Mouse (Mus musculus) CH12.LX (cell line): ENCODE data around the gene Golga7b. TPM values are rescaled to one million over a fixed set of nuclear protein-coding genes. Genes with fewer than 3 reads are reported as not detected.

ENCODE experiments used
- DNase-seq: peaks from one replicate; pipeline ENCODE4 v3.0.0-alpha.2; 2013; ENCODE audit errors: extremely low read depth
- H3K27ac ChIP-seq: 2 replicates; pipeline ENCODE4 v1.5.1; 2012; ENCODE audit warnings: low read depth, mild to moderate bottlenecking, control low read depth, moderate library complexity; ENCODE audit not compliant: insufficient read depth
- H3K27me3 ChIP-seq: replicated peaks from 2 replicates; pipeline ENCODE3; 2012; ENCODE audit warnings: inconsistent platforms
- H3K36me3 ChIP-seq, 2 experiments: replicated peaks in 1 of 2; 2 replicates each; pipeline versions ENCODE3 to v1.6.1; 2012; ENCODE audit warnings: inconsistent platforms in 1 of 2, low read length in 1 of 2, mild to moderate bottlenecking in 1 of 2, mixed read lengths in 1 of 2, moderate library complexity in 1 of 2; ENCODE audit not compliant: control insufficient read depth in 1 of 2, insufficient read depth in 1 of 2
- H3K4me1 ChIP-seq, 2 experiments: 2 replicates each; pipeline ENCODE4 v1.6.1; 2012; ENCODE audit warnings: inconsistent platforms in 1 of 2, moderate library complexity in 1 of 2; ENCODE audit not compliant: insufficient read depth in 2 of 2, control insufficient read depth in 1 of 2
- H3K4me2 ChIP-seq: 2 replicates; pipeline ENCODE4 v1.6.1; 2012; ENCODE audit warnings: low read depth, mild to moderate bottlenecking, control low read depth; ENCODE audit not compliant: poor library complexity, insufficient read depth, severe bottlenecking
- H3K4me3 ChIP-seq, 3 experiments: fragments of 150-350 bp in 1 of 3; sonication (generic) in 1 of 3; replicated peaks in 1 of 3; 2 replicates each; pipeline versions ENCODE3 to v1.5.1; 2011 to 2012; ENCODE audit warnings: low read depth in 2 of 3, low read length in 2 of 3, mild to moderate bottlenecking in 2 of 3, moderate library complexity in 2 of 3, control low read depth in 1 of 3, improper control_type of control experiment in 1 of 3, inconsistent platforms in 1 of 3, mixed read lengths in 1 of 3; ENCODE audit not compliant: poor library complexity in 1 of 3
- H3K79me2 ChIP-seq: replicated peaks from 2 replicates; pipeline ENCODE4 v1.6.1; 2012; ENCODE audit warnings: mild to moderate bottlenecking, moderate library complexity; ENCODE audit not compliant: control insufficient read depth, poor library complexity, insufficient read depth, severe bottlenecking; ENCODE audit errors: extremely low read depth
- H3K9ac ChIP-seq: 2 replicates; pipeline ENCODE4 v1.6.1; 2012; ENCODE audit warnings: low read depth, mild to moderate bottlenecking, control low read depth, moderate library complexity; ENCODE audit not compliant: insufficient read depth
- H3K9me3 ChIP-seq: replicated peaks from 2 replicates; pipeline ENCODE3; 2012; ENCODE audit warnings: low read length, inconsistent platforms, mixed read lengths
- BHLHE40 ChIP-seq: IDR thresholded peaks from 2 replicates; pipeline ENCODE4 v1.6.1; 2011; ENCODE audit warnings: mild to moderate bottlenecking, low read depth, low read length, improper control_type of control experiment
- CTCF ChIP-seq, 2 experiments: IDR thresholded peaks in 1 of 2; conservative IDR thresholded peaks in 1 of 2; 2 replicates each; pipeline ENCODE4 v1.5.1; 2011 to 2012; ENCODE audit warnings: low read depth in 2 of 2, low read length in 2 of 2, improper control_type of control experiment in 1 of 2, inconsistent platforms in 1 of 2, mild to moderate bottlenecking in 1 of 2, moderate library complexity in 1 of 2
- E2F4 ChIP-seq: IDR thresholded peaks from 2 replicates; pipeline ENCODE4 v1.6.1; 2011; ENCODE audit warnings: low read depth, low read length, improper control_type of control experiment; ENCODE audit not compliant: insufficient replicate concordance
- GABPA ChIP-seq: IDR thresholded peaks from 2 replicates; pipeline ENCODE4 v1.6.1; 2012; ENCODE audit warnings: low read depth, low read length, improper control_type of control experiment, inconsistent platforms; ENCODE audit not compliant: insufficient replicate concordance
- KAT2A ChIP-seq: IDR thresholded peaks from 2 replicates; pipeline ENCODE4 v1.6.1; 2012; ENCODE audit warnings: low read length, improper control_type of control experiment, inconsistent platforms; ENCODE audit not compliant: insufficient replicate concordance
- MAZ ChIP-seq: IDR thresholded peaks from 2 replicates; pipeline ENCODE4 v1.6.1; 2012; ENCODE audit warnings: low read depth, mild to moderate bottlenecking, inconsistent platforms, low read length, improper control_type of control experiment, moderate library complexity
- MYC ChIP-seq: IDR thresholded peaks from 2 replicates; pipeline ENCODE4 v1.6.1; 2011; ENCODE audit warnings: low read depth, mild to moderate bottlenecking, improper control_type of control experiment, low read length
- NELFE ChIP-seq: IDR thresholded peaks from 2 replicates; pipeline ENCODE4 v1.6.1; 2011; ENCODE audit warnings: low read depth, low read length, improper control_type of control experiment
- NRF1 ChIP-seq: IDR thresholded peaks from 2 replicates; pipeline ENCODE4 v1.6.1; 2014; ENCODE audit warnings: low read depth, mild to moderate bottlenecking, inconsistent platforms, low read length, improper control_type of control experiment, moderate library complexity
- RAD21 ChIP-seq: IDR thresholded peaks from 2 replicates; pipeline ENCODE4 v1.6.1; 2011; ENCODE audit warnings: low read depth, mild to moderate bottlenecking, low read length, improper control_type of control experiment, moderate library complexity
- SIN3A ChIP-seq: IDR thresholded peaks from 2 replicates; pipeline ENCODE4 v1.6.1; 2012; ENCODE audit warnings: low read length, improper control_type of control experiment, inconsistent platforms
- SMC3 ChIP-seq: IDR thresholded peaks from 2 replicates; pipeline ENCODE4 v1.6.1; 2011; ENCODE audit warnings: low read depth, low read length, improper control_type of control experiment
- USF2 ChIP-seq: conservative IDR thresholded peaks from 2 replicates; pipeline ENCODE4 v1.6.1; 2011; ENCODE audit warnings: low read depth, low read length, improper control_type of control experiment
- ZC3H11A ChIP-seq: IDR thresholded peaks from 2 replicates; pipeline ENCODE4 v1.6.1; 2012; ENCODE audit warnings: low read depth, mild to moderate bottlenecking, inconsistent platforms, low read length, improper control_type of control experiment
- ZKSCAN1 ChIP-seq: IDR thresholded peaks from 2 replicates; pipeline ENCODE4 v1.6.1; 2012; ENCODE audit warnings: low read depth, inconsistent platforms, low read length, improper control_type of control experiment, borderline replicate concordance
- ZNF384 ChIP-seq: IDR thresholded peaks from 2 replicates; pipeline ENCODE4 v1.6.1; 2012; ENCODE audit warnings: low read depth, low read length, improper control_type of control experiment, inconsistent platforms
- dilution Hi-C: fragments of 300-500 bp; cut with MboI; formaldehyde crosslinking; loops from 2 replicates; pipeline ENCODE4 v1.14.3; 2020; ENCODE audit warnings: low sequenced_read_pairs; ENCODE audit not compliant: extremely low pct_unique_long_range_greater_than_20kb, extremely low pct_ligation_motif_present
- in situ Hi-C: fragments of 300-500 bp; cut with MboI; formaldehyde crosslinking; loops from 3 replicates; pipeline ENCODE4 v1.14.3; 2019; ENCODE audit warnings: low sequenced_read_pairs, low pct_ligation_motif_present, low pct_unique_long_range_greater_than_20kb, mixed read lengths
- polyA plus RNA-seq: library from polyadenylated mRNA; unstranded; fragments of >175 nt; gene quantifications from 2 replicates; pipeline ENCODE4 v1.2.1, GENCODE M21; 2012; ENCODE audit warnings: low read depth; ENCODE audit not compliant: insufficient read length
- total RNA-seq, 2 experiments: library from RNA; depleted of rRNA; stranded (reverse); fragments of 300-350 nt in 1 of 2; fragments of >200 nt in 1 of 2; gene quantifications; 2 replicates each; pipeline ENCODE4 v1.2.3; 2012 to 2014

Golga7b gene
- total and polyA plus RNA-seq, 3 experiments = 0.07 to 0.19 (median 0.08) TPM

GRCm38 (mm10) chr19:42216699-42217373 is 30.5 kb upstream of the Golga7b start:
- in situ Hi-C loops = loop anchor here (5.0 kb wide), 1 partner anchor 55 kb away; no protein-coding TSS in a partner anchor
- no peaks in the 10 kb centered on the region for H3K36me3 ChIP-seq
- H3K4me1 ChIP-seq = peaks cover 0 to 15% of the 10 kb centered on the region in 2 experiments; a peak in 2 of 4 replicates
- H3K4me3 ChIP-seq = no peak overlapping the region
- H3K9ac ChIP-seq = no peak overlapping the region
- TF ChIP-seq MYC (no peak), GABPA (no peak), USF2 (no peak), E2F4 (no peak), MAZ (no peak), SIN3A (no peak)
- TF ChIP-seq, all 38 proteins: peak for 0
- Histone ChIP-seq H3K4me2 (no peak overlapping the region), H3K9me3 (peaks cover 2% of the 10 kb centered on the region), H3K27me3 (peaks cover 33% of the 10 kb centered on the region), H3K27ac (no peak overlapping the region), H3K79me2 (no peaks in the 10 kb centered on the region)
- no peak for DNase-seq
- dilution Hi-C loops = no loop called here

DNA sequence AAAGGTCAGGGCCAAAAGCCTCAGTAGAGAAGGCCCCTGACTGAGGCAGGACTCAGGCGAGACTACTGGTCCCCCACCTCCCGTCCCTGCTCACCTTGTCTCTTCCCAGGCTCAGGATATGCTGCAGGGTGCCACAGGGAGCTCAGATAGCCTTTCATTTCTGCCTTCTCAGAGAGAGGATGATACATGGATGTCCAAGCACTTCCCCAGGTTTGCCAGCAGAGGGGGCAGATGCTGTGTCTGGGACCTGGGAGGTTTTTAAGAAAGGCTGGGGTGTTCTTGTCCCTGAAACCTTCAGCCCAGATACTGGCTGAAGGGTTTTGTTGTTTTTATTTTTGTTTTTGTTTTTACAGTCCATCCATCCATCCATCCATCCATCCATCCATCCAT is 30.0 kb upstream of the Golga7b start:
- dilution Hi-C loops = no loop called here
- H3K27me3 ChIP-seq = peaks cover 30% of the 10 kb centered on the region
- H3K9ac ChIP-seq = no peak overlapping the region
- in situ Hi-C loops = loop anchor here (5.0 kb wide), 1 partner anchor 55 kb away; no protein-coding TSS in a partner anchor
- peak; percentile 51 for DNase-seq
- no peaks in the 10 kb centered on the region for H3K36me3 ChIP-seq
- H3K79me2 ChIP-seq = no peaks in the 10 kb centered on the region
- peaks cover 2% of the 10 kb centered on the region for H3K9me3 ChIP-seq
- no peak overlapping the region for H3K4me3 ChIP-seq
- TF ChIP-seq ZNF384 (no peak), RAD21 (peak; percentile 78), NELFE (no peak), ZKSCAN1 (no peak), CTCF (conservative IDR thresholded peaks at IDR 0.05 in 1 of 2, IDR thresholded peaks at IDR 0.05 in 1 of 2; ENCODE audit: low read depth in 2 of 2, low read length in 2 of 2) (peak; percentile 53 to 83), BHLHE40 (no peak), SMC3 (peak; percentile 87), NRF1 (no peak), ZC3H11A (peak; percentile 21; the same call in 1 of the 2 replicates), KAT2A (no peak)
- H3K4me1 ChIP-seq = peaks cover 0 to 19% of the 10 kb centered on the region in 2 experiments; a peak in 2 of 4 replicates
- H3K4me2 ChIP-seq = no peak overlapping the region
- H3K27ac ChIP-seq = no peak overlapping the region
